Mouse (Mus musculus) liver, postnatal 0 days (tissue): Measurements from ENCODE around the gene Pus7l.

Experiments
- CTCF ChIP-seq: sonication (generic); IDR thresholded peaks from 2 replicates; pipeline ENCODE4 v1.5.1; 2016; ENCODE audit warnings: antibody characterized with exemption, low read depth
- EP300 ChIP-seq: IDR thresholded peaks from 2 replicates; pipeline ENCODE4 v1.6.1; 2016; ENCODE audit warnings: antibody characterized with exemption, low read depth, mild to moderate bottlenecking

DNA sequence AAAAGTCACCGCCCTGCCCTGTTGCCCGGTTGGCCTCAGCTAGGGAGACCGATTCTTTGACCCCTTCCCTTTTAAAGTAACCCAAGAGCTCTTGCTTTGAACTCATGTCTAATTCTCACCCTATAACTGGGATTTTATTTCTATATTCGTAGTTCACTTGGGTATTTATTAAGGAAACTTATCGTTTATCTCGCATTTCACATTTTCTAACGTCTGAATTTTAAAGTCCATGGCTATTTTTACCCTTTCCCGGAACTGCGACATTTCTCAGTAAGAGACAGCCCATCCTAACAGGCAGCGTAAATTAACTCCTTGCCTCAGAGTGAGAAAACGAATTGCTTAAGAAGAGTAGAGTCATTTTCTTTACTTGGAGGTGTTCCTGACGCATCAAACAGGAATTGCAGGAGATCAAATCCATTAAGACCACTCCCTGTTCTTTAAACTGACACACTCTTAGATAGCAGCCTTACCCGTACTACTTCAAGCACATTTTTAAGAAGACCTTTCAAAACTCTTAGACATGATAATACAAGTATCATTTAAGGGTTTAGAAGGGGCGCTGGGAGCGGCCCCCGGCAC is 25.3 kb downstream of the Pus7l start:
- no peak for TF ChIP-seq CTCF
- TF ChIP-seq EP300, result no peak
